Mouse (Mus musculus) CH12.LX (cell line): ENCODE measurements around the gene Cyp11a1. TPM values are rescaled to one million over a fixed set of nuclear protein-coding genes. Genes with fewer than 3 reads are reported as not detected.
A peak's percentile ranks its signal among the peaks of the same experiment; 100 is the strongest.

Source experiments
- DNase-seq: peaks from one replicate; pipeline ENCODE4 v3.0.0-alpha.2; 2013; ENCODE audit errors: extremely low read depth
- H3K27ac ChIP-seq: 2 replicates; pipeline ENCODE4 v1.5.1; 2012; ENCODE audit warnings: low read depth, mild to moderate bottlenecking, control low read depth, moderate library complexity; ENCODE audit not compliant: insufficient read depth
- H3K27me3 ChIP-seq: replicated peaks from 2 replicates; pipeline ENCODE3; 2012; ENCODE audit warnings: inconsistent platforms
- H3K36me3 ChIP-seq, 2 experiments: replicated peaks in 1 of 2; 2 replicates each; pipeline versions ENCODE3 to v1.6.1; 2012; ENCODE audit warnings: inconsistent platforms in 1 of 2, low read length in 1 of 2, mild to moderate bottlenecking in 1 of 2, mixed read lengths in 1 of 2, moderate library complexity in 1 of 2; ENCODE audit not compliant: control insufficient read depth in 1 of 2, insufficient read depth in 1 of 2
- H3K4me1 ChIP-seq, 2 experiments: 2 replicates each; pipeline ENCODE4 v1.6.1; 2012; ENCODE audit warnings: inconsistent platforms in 1 of 2, moderate library complexity in 1 of 2; ENCODE audit not compliant: insufficient read depth in 2 of 2, control insufficient read depth in 1 of 2
- H3K4me2 ChIP-seq: 2 replicates; pipeline ENCODE4 v1.6.1; 2012; ENCODE audit warnings: low read depth, mild to moderate bottlenecking, control low read depth; ENCODE audit not compliant: poor library complexity, insufficient read depth, severe bottlenecking
- H3K4me3 ChIP-seq, 3 experiments: fragments of 150-350 bp in 1 of 3; sonication (generic) in 1 of 3; replicated peaks in 1 of 3; 2 replicates each; pipeline versions ENCODE3 to v1.5.1; 2011 to 2012; ENCODE audit warnings: low read depth in 2 of 3, low read length in 2 of 3, mild to moderate bottlenecking in 2 of 3, moderate library complexity in 2 of 3, control low read depth in 1 of 3, improper control_type of control experiment in 1 of 3, inconsistent platforms in 1 of 3, mixed read lengths in 1 of 3; ENCODE audit not compliant: poor library complexity in 1 of 3
- H3K79me2 ChIP-seq: replicated peaks from 2 replicates; pipeline ENCODE4 v1.6.1; 2012; ENCODE audit warnings: mild to moderate bottlenecking, moderate library complexity; ENCODE audit not compliant: control insufficient read depth, poor library complexity, insufficient read depth, severe bottlenecking; ENCODE audit errors: extremely low read depth
- H3K9ac ChIP-seq: 2 replicates; pipeline ENCODE4 v1.6.1; 2012; ENCODE audit warnings: low read depth, mild to moderate bottlenecking, control low read depth, moderate library complexity; ENCODE audit not compliant: insufficient read depth
- H3K9me3 ChIP-seq: replicated peaks from 2 replicates; pipeline ENCODE3; 2012; ENCODE audit warnings: low read length, inconsistent platforms, mixed read lengths
- BHLHE40 ChIP-seq: IDR thresholded peaks from 2 replicates; pipeline ENCODE4 v1.6.1; 2011; ENCODE audit warnings: mild to moderate bottlenecking, low read depth, low read length, improper control_type of control experiment
- CHD2 ChIP-seq: IDR thresholded peaks from 2 replicates; pipeline ENCODE4 v1.6.1; 2011; ENCODE audit warnings: low read length, improper control_type of control experiment
- E2F4 ChIP-seq: IDR thresholded peaks from 2 replicates; pipeline ENCODE4 v1.6.1; 2011; ENCODE audit warnings: low read depth, low read length, improper control_type of control experiment; ENCODE audit not compliant: insufficient replicate concordance
- ELF1 ChIP-seq: IDR thresholded peaks from 2 replicates; pipeline ENCODE4 v1.6.1; 2014; ENCODE audit warnings: low read depth, mild to moderate bottlenecking, inconsistent platforms, low read length, improper control_type of control experiment
- EP300 ChIP-seq: IDR thresholded peaks from 2 replicates; pipeline ENCODE4 v1.6.1; 2011; ENCODE audit warnings: low read length, improper control_type of control experiment
- ETS1 ChIP-seq: conservative IDR thresholded peaks from 2 replicates; pipeline ENCODE4 v1.6.1; 2012; ENCODE audit warnings: low read depth, mild to moderate bottlenecking, inconsistent platforms, low read length, improper control_type of control experiment, moderate library complexity
- GABPA ChIP-seq: IDR thresholded peaks from 2 replicates; pipeline ENCODE4 v1.6.1; 2012; ENCODE audit warnings: low read depth, low read length, improper control_type of control experiment, inconsistent platforms; ENCODE audit not compliant: insufficient replicate concordance
- HCFC1 ChIP-seq: IDR thresholded peaks from 2 replicates; pipeline ENCODE4 v1.6.1; 2012; ENCODE audit warnings: low read depth, mild to moderate bottlenecking, inconsistent platforms, low read length, improper control_type of control experiment
- IRF4 ChIP-seq: IDR thresholded peaks from 2 replicates; pipeline ENCODE4 v1.6.1; 2014; ENCODE audit warnings: low read depth, mild to moderate bottlenecking, inconsistent platforms, low read length, improper control_type of control experiment
- JUN ChIP-seq: IDR thresholded peaks from 2 replicates; pipeline ENCODE4 v1.6.1; 2011; ENCODE audit warnings: low read depth, mild to moderate bottlenecking, low read length, improper control_type of control experiment, moderate library complexity; ENCODE audit not compliant: insufficient read depth
- KAT2A ChIP-seq: IDR thresholded peaks from 2 replicates; pipeline ENCODE4 v1.6.1; 2012; ENCODE audit warnings: low read length, improper control_type of control experiment, inconsistent platforms; ENCODE audit not compliant: insufficient replicate concordance
- MAFK ChIP-seq: IDR thresholded peaks from 2 replicates; pipeline ENCODE4 v1.6.1; 2011; ENCODE audit warnings: low read length, improper control_type of control experiment; ENCODE audit not compliant: insufficient replicate concordance
- MAX ChIP-seq: IDR thresholded peaks from 2 replicates; pipeline ENCODE4 v1.6.1; 2011; ENCODE audit warnings: low read length, improper control_type of control experiment
- MAZ ChIP-seq: IDR thresholded peaks from 2 replicates; pipeline ENCODE4 v1.6.1; 2012; ENCODE audit warnings: low read depth, mild to moderate bottlenecking, inconsistent platforms, low read length, improper control_type of control experiment, moderate library complexity
- MEF2A ChIP-seq: IDR thresholded peaks from 2 replicates; pipeline ENCODE4 v1.6.1; 2014; ENCODE audit warnings: low read depth, mild to moderate bottlenecking, inconsistent platforms, low read length, improper control_type of control experiment, borderline replicate concordance
- MXI1 ChIP-seq: IDR thresholded peaks from 2 replicates; pipeline ENCODE4 v1.6.1; 2011; ENCODE audit warnings: mild to moderate bottlenecking, low read depth, low read length, improper control_type of control experiment
- MYC ChIP-seq: IDR thresholded peaks from 2 replicates; pipeline ENCODE4 v1.6.1; 2011; ENCODE audit warnings: low read depth, mild to moderate bottlenecking, improper control_type of control experiment, low read length
- NRF1 ChIP-seq: IDR thresholded peaks from 2 replicates; pipeline ENCODE4 v1.6.1; 2014; ENCODE audit warnings: low read depth, mild to moderate bottlenecking, inconsistent platforms, low read length, improper control_type of control experiment, moderate library complexity
- PAX5 ChIP-seq: IDR thresholded peaks from 2 replicates; pipeline ENCODE4 v1.6.1; 2012; ENCODE audit warnings: low read length, inconsistent platforms, mixed read lengths
- POLR2A ChIP-seq: IDR thresholded peaks from 2 replicates; pipeline ENCODE4 v1.6.1; 2011; ENCODE audit warnings: low read depth, mild to moderate bottlenecking, improper control_type of control experiment, low read length
- POLR2AphosphoS2 ChIP-seq: IDR thresholded peaks from 2 replicates; pipeline ENCODE4 v1.6.1; 2011; ENCODE audit warnings: low read depth, low read length, improper control_type of control experiment
- RAD21 ChIP-seq: IDR thresholded peaks from 2 replicates; pipeline ENCODE4 v1.6.1; 2011; ENCODE audit warnings: low read depth, mild to moderate bottlenecking, low read length, improper control_type of control experiment, moderate library complexity
- RCOR1 ChIP-seq: conservative IDR thresholded peaks from 2 replicates; pipeline ENCODE4 v1.6.1; 2012; ENCODE audit warnings: low read depth, mild to moderate bottlenecking, inconsistent platforms, low read length, improper control_type of control experiment
- SIN3A ChIP-seq: IDR thresholded peaks from 2 replicates; pipeline ENCODE4 v1.6.1; 2012; ENCODE audit warnings: low read length, improper control_type of control experiment, inconsistent platforms
- SMC3 ChIP-seq: IDR thresholded peaks from 2 replicates; pipeline ENCODE4 v1.6.1; 2011; ENCODE audit warnings: low read depth, low read length, improper control_type of control experiment
- TCF12 ChIP-seq: IDR thresholded peaks from 2 replicates; pipeline ENCODE4 v1.6.1; 2014; ENCODE audit warnings: low read depth, mild to moderate bottlenecking, inconsistent platforms, low read length, improper control_type of control experiment
- UBTF ChIP-seq: IDR thresholded peaks from 2 replicates; pipeline ENCODE4 v1.6.1; 2012; ENCODE audit warnings: low read depth, mild to moderate bottlenecking, inconsistent platforms, low read length, improper control_type of control experiment, moderate library complexity
- USF1 ChIP-seq: IDR thresholded peaks from 2 replicates; pipeline ENCODE4 v1.6.1; 2014; ENCODE audit warnings: low read depth, mild to moderate bottlenecking, inconsistent platforms, low read length, improper control_type of control experiment
- USF2 ChIP-seq: conservative IDR thresholded peaks from 2 replicates; pipeline ENCODE4 v1.6.1; 2011; ENCODE audit warnings: low read depth, low read length, improper control_type of control experiment
- ZC3H11A ChIP-seq: IDR thresholded peaks from 2 replicates; pipeline ENCODE4 v1.6.1; 2012; ENCODE audit warnings: low read depth, mild to moderate bottlenecking, inconsistent platforms, low read length, improper control_type of control experiment
- ZMIZ1 ChIP-seq: IDR thresholded peaks from 2 replicates; pipeline ENCODE4 v1.6.1; 2012; ENCODE audit warnings: low read depth, mild to moderate bottlenecking, inconsistent platforms, low read length, improper control_type of control experiment
- ZNF384 ChIP-seq: IDR thresholded peaks from 2 replicates; pipeline ENCODE4 v1.6.1; 2012; ENCODE audit warnings: low read depth, low read length, improper control_type of control experiment, inconsistent platforms
- dilution Hi-C: fragments of 300-500 bp; cut with MboI; formaldehyde crosslinking; loops from 2 replicates; pipeline ENCODE4 v1.14.3; 2020; ENCODE audit warnings: low sequenced_read_pairs; ENCODE audit not compliant: extremely low pct_unique_long_range_greater_than_20kb, extremely low pct_ligation_motif_present
- in situ Hi-C: fragments of 300-500 bp; cut with MboI; formaldehyde crosslinking; loops from 3 replicates; pipeline ENCODE4 v1.14.3; 2019; ENCODE audit warnings: low sequenced_read_pairs, low pct_ligation_motif_present, low pct_unique_long_range_greater_than_20kb, mixed read lengths
- polyA plus RNA-seq: library from polyadenylated mRNA; unstranded; fragments of >175 nt; gene quantifications from 2 replicates; pipeline ENCODE4 v1.2.1, GENCODE M21; 2012; ENCODE audit warnings: low read depth; ENCODE audit not compliant: insufficient read length
- total RNA-seq, 2 experiments: library from RNA; depleted of rRNA; stranded (reverse); fragments of 300-350 nt in 1 of 2; fragments of >200 nt in 1 of 2; gene quantifications; 2 replicates each; pipeline ENCODE4 v1.2.3; 2012 to 2014

Cyp11a1 gene
- total and polyA plus RNA-seq, 3 experiments, result 2.6 to 12.8 (median 9.0) TPM

GRCm38 (mm10) chr9:57969736-57970495 lies 36.3 kb upstream of the Cyp11a1 start:
- Histone ChIP-seq H3K4me2 (no peak overlapping the region), H3K4me1 (peaks cover 71 to 98% of the 10 kb centered on the region in 2 experiments), H3K79me2 (no peaks in the 10 kb centered on the region), H3K4me3 (no peak overlapping the region), H3K9me3 (no peaks in the 10 kb centered on the region), H3K27ac (peak overlapping the region; percentile 99), H3K9ac (peak overlapping the region; percentile 39; the same call in 1 of the 2 replicates), H3K27me3 (no peaks in the 10 kb centered on the region), H3K36me3 (no peaks in the 10 kb centered on the region)
- dilution Hi-C loops (no loop called here), in situ Hi-C loops (no loop called here)
- no peak for DNase-seq
- TF ChIP-seq POLR2A, result no peak
- no peak for TF ChIP-seq KAT2A
- TF ChIP-seq IRF4, result peak; percentile 64; the same call in 1 of the 2 replicates
- no peak for TF ChIP-seq JUN
- no peak for TF ChIP-seq RCOR1
- TF ChIP-seq SIN3A, result no peak
- no peak for TF ChIP-seq ELF1
- TF ChIP-seq ZMIZ1, result no peak
- TF ChIP-seq MXI1, result peak; percentile 76
- TF ChIP-seq HCFC1, result no peak
- TF ChIP-seq CHD2, result no peak
- no peak for TF ChIP-seq MAFK
- TF ChIP-seq GABPA, result no peak
- TF ChIP-seq RAD21, result no peak; the same call in none of the 2 replicates
- peak; percentile 90 for TF ChIP-seq ETS1
- 0 out of 2 replicates have a peak, but pooled peaks have one; percentile 64 for TF ChIP-seq MAX
- 0 out of 2 replicates have a peak, but pooled peaks have one; percentile 56 for TF ChIP-seq MEF2A
- no peak for TF ChIP-seq ZNF384
- no peak for TF ChIP-seq UBTF
- TF ChIP-seq NRF1, result peak; percentile 79
- no peak for TF ChIP-seq PAX5
- TF ChIP-seq EP300, result peak; percentile 62
- TF ChIP-seq E2F4, result no peak
- TF ChIP-seq POLR2AphosphoS2, result no peak
- no peak for TF ChIP-seq USF1
- no peak for TF ChIP-seq USF2
- no peak for TF ChIP-seq ZC3H11A
- TF ChIP-seq SMC3, result no peak; the same call in 1 of the 2 replicates
- TF ChIP-seq MAZ, result no peak
- peak; percentile 43; the same call in 1 of the 2 replicates for TF ChIP-seq MYC
- peak; percentile 98 for TF ChIP-seq BHLHE40
- peak; percentile 77 for TF ChIP-seq TCF12
